Mouse (Mus musculus): ENCODE results near the gene March6. TPM values are rescaled to one million over a fixed set of nuclear protein-coding genes. Genes with fewer than 3 reads are reported as not detected.

The March6 gene
- total RNA-seq, 2 experiments from 2014 or later: 124 to 131 TPM

- intact Hi-C loops (cut with DNase I): no loop called here
- no peak for DNase-seq
- peak overlapping the region; percentile 98 for H3K4me3 ChIP-seq
- peak overlapping the region; percentile 98 for H3K27ac ChIP-seq
- no peak for TF ChIP-seq CTCF (IDR thresholded peaks at IDR 0.05)
These were observed 1.8 kb downstream of the March6 start for GRCm38 (mm10) chr15:31529103-31529502.

GRCm38 (mm10) chr15:31528477-31528876 is 2.4 kb downstream of the March6 start:
- DNase-seq: no peak
- Histone ChIP-seq H3K4me3 (no peak overlapping the region), H3K27ac (no peak overlapping the region)
- intact Hi-C loops (cut with DNase I): no loop called here
- no peak for TF ChIP-seq CTCF (IDR thresholded peaks at IDR 0.05)

- H3K4me3 ChIP-seq: no peak overlapping the region
- H3K27ac ChIP-seq: no peak overlapping the region
- no peak for DNase-seq
- no peak for TF ChIP-seq CTCF (IDR thresholded peaks at IDR 0.05)
- intact Hi-C loops (cut with DNase I): no loop called here
These were observed 4.4 kb downstream of the March6 start for GRCm38 (mm10) chr15:31526463-31526862.

- no peak for TF ChIP-seq CTCF (IDR thresholded peaks at IDR 0.05)
- no peak overlapping the region for H3K27ac ChIP-seq
- H3K4me3 ChIP-seq: no peak overlapping the region
- intact Hi-C loops (cut with DNase I): no loop called here
- DNase-seq: no peak
These were observed 11.9 kb downstream of the March6 start for GRCm38 (mm10) chr15:31519000-31519399.

GRCm38 (mm10) chr15:31518371-31518770 is 12.5 kb downstream of the March6 start:
- no peak overlapping the region for H3K27ac ChIP-seq
- no peak overlapping the region for H3K4me3 ChIP-seq
- intact Hi-C loops (cut with DNase I): no loop called here
- no peak for TF ChIP-seq CTCF (IDR thresholded peaks at IDR 0.05)
- DNase-seq: no peak

- intact Hi-C loops (cut with DNase I): loop anchor here (1.0 kb wide), 1 partner anchor 69 kb away; no protein-coding TSS in a partner anchor
- peak; percentile 57 for TF ChIP-seq CTCF (IDR thresholded peaks at IDR 0.05)
These were observed 13.7 kb downstream of the March6 start for GRCm38 (mm10) chr15:31517186-31517585.

GRCm38 (mm10) chr15:31511795-31512194 is 19.1 kb downstream of the March6 start:
- no peak for TF ChIP-seq CTCF (IDR thresholded peaks at IDR 0.05)
- no peak overlapping the region for H3K4me3 ChIP-seq
- DNase-seq: no peak
- intact Hi-C loops (cut with DNase I): no loop called here
- H3K27ac ChIP-seq: peak overlapping the region; percentile 59

More at GRCm38 (mm10) chr15:31517186-31517585, 13.7 kb downstream of the March6 start:
- no peak overlapping the region for H3K27ac ChIP-seq
- no peak overlapping the region for H3K4me3 ChIP-seq
- no peak for DNase-seq

- intact Hi-C loops (cut with DNase I): no loop called here
- TF ChIP-seq CTCF (IDR thresholded peaks at IDR 0.05): no peak
- no peak for DNase-seq
- no peak overlapping the region for H3K4me3 ChIP-seq
- peak overlapping the region; percentile 57 for H3K27ac ChIP-seq
These were observed 19.5 kb downstream of the March6 start for GRCm38 (mm10) chr15:31511406-31511771.

- Histone ChIP-seq H3K27ac (peak overlapping the region; percentile 57), H3K4me3 (no peak overlapping the region)
- TF ChIP-seq CTCF (IDR thresholded peaks at IDR 0.05): no peak
- peak; percentile 32 for DNase-seq
- intact Hi-C loops (cut with DNase I): no loop called here
These were observed 20.1 kb downstream of the March6 start for GRCm38 (mm10) chr15:31510477-31511405.

- H3K4me3 ChIP-seq: no peak overlapping the region
- H3K27ac ChIP-seq: no peak overlapping the region
- no peak for TF ChIP-seq CTCF (IDR thresholded peaks at IDR 0.05)
- DNase-seq: no peak
- intact Hi-C loops (cut with DNase I): no loop called here
These were observed 25.8 kb downstream of the March6 start for GRCm38 (mm10) chr15:31505082-31505481.

GRCm38 (mm10) chr15:31503447-31503846 is 27.4 kb downstream of the March6 start:
- no peak for TF ChIP-seq CTCF (IDR thresholded peaks at IDR 0.05)
- intact Hi-C loops (cut with DNase I): no loop called here

GRCm38 (mm10) chr15:31502996-31503395 is 27.9 kb downstream of the March6 start:
- H3K27ac ChIP-seq: peak overlapping the region; percentile 68
- no peak overlapping the region for H3K4me3 ChIP-seq
- peak; percentile 27 for DNase-seq
- TF ChIP-seq CTCF (IDR thresholded peaks at IDR 0.05): no peak
- intact Hi-C loops (cut with DNase I): no loop called here

More at GRCm38 (mm10) chr15:31503447-31503846, 27.4 kb downstream of the March6 start:
- Histone ChIP-seq H3K4me3 (no peak overlapping the region), H3K27ac (peak overlapping the region; percentile 68)
- DNase-seq: no peak

- Histone ChIP-seq H3K27ac (peak overlapping the region; percentile 68), H3K4me3 (no peak overlapping the region)
- intact Hi-C loops (cut with DNase I): no loop called here
- no peak for TF ChIP-seq CTCF (IDR thresholded peaks at IDR 0.05)
- no peak for DNase-seq
These were observed 28.5 kb downstream of the March6 start for GRCm38 (mm10) chr15:31502313-31502712.
